Mouse (Mus musculus) erythroblast, embryonic 14.5 days (primary cell): ENCODE data around the gene Gm3532. TPM values are rescaled to one million over a fixed set of nuclear protein-coding genes. Genes with fewer than 3 reads are reported as not detected.
"Not testable (repeated sequence)": the region's sequence is repeated elsewhere in the genome, so short reads cannot be mapped to it uniquely, and the experiment has no call there.

Experiments
- H3K27me3 ChIP-seq: 2 replicates; pipeline ENCODE4 v1.6.1; 2012; ENCODE audit warnings: inconsistent platforms; ENCODE audit not compliant: control insufficient read depth
- H3K36me3 ChIP-seq: 2 replicates; pipeline ENCODE4 v1.6.1; 2012; ENCODE audit warnings: mild to moderate bottlenecking, inconsistent platforms; ENCODE audit not compliant: control insufficient read depth
- H3K4me1 ChIP-seq: 2 replicates; pipeline ENCODE4 v1.6.1; 2012; ENCODE audit warnings: inconsistent platforms; ENCODE audit not compliant: control insufficient read depth
- H3K4me3 ChIP-seq: replicated peaks from 2 replicates; pipeline ENCODE3; 2012; ENCODE audit warnings: moderate library complexity, mild to moderate bottlenecking, inconsistent platforms
- H3K9me3 ChIP-seq: 2 replicates; pipeline ENCODE4 v1.6.1; 2012; ENCODE audit warnings: low read length, inconsistent platforms, mixed read lengths; ENCODE audit not compliant: control insufficient read depth
- polyA plus RNA-seq: library from polyadenylated mRNA; stranded (reverse); fragments of >175 nt; gene quantifications from 2 replicates; pipeline ENCODE4 v1.2.3, GENCODE M21; 2012

Gene Gm3532
- not detected in 2 replicates for polyA plus RNA-seq

GRCm38 (mm10) chr14:5538196-5538595, at the start of gene Gm3532:
Gene Gm3532, plus strand, starts transcription at chr14:5538496.
- H3K4me3 ChIP-seq, H3K36me3 ChIP-seq, H3K4me1 ChIP-seq, H3K27me3 ChIP-seq, H3K9me3 ChIP-seq: not testable (repeated sequence)

GRCm38 (mm10) chr14:5501374-5501773, 36.9 kb upstream of the Gm3532 start, which contains the start of gene Gm3488:
Gene Gm3488, plus strand, starts transcription at chr14:5501674.
- not testable (repeated sequence) for H3K27me3 ChIP-seq, H3K4me1 ChIP-seq, H3K36me3 ChIP-seq

More at GRCm38 (mm10) chr14:5501374-5501773, 36.9 kb upstream of the Gm3532 start, which contains the start of gene Gm3488:
- H3K4me3 ChIP-seq, H3K9me3 ChIP-seq: not testable (repeated sequence)

Other genes with a start within 250 kb of the Gm3532 start
- gene Gm3542, start 203.6 kb upstream of the Gm3532 start, polyA plus RNA-seq, result not detected in 2 replicates
- gene Gm3500, start 149.4 kb upstream of the Gm3532 start, polyA plus RNA-seq, result not detected in 2 replicates
- not detected in 2 replicates for gene Gm3194, start 83.0 kb upstream of the Gm3532 start, polyA plus RNA-seq
- gene Gm8246, start 60.7 kb upstream of the Gm3532 start, polyA plus RNA-seq, result not detected in 2 replicates
- not detected in 2 replicates for gene Gm3187, start 54.3 kb upstream of the Gm3532 start, polyA plus RNA-seq
- gene Gm3488, start 36.8 kb upstream of the Gm3532 start, polyA plus RNA-seq, result not detected in 2 replicates
- gene Gm8265, start 94.5 kb downstream of the Gm3532 start, polyA plus RNA-seq, result not detected in 2 replicates
- gene Gm9603, start 149.0 kb downstream of the Gm3532 start, polyA plus RNA-seq, result not detected in 2 replicates
- gene Gm3373, start 203.1 kb downstream of the Gm3532 start, polyA plus RNA-seq, result not detected in 2 replicates